Mouse (Mus musculus) heart, adult 11 months (tissue): ENCODE measurements at regions not wholly inside any gene's neighbourhood (a gene's known extent, or its start where the extent isn't known, plus 50 kb on each side); places are given as distances from the start of the nearest gene placed in this dataset.
A peak's percentile ranks its signal among the peaks of the same experiment; 100 is the strongest.

Experiments
- DNase-seq: peaks from one replicate; pipeline ENCODE4 v3.0.0; 2022

DNA sequence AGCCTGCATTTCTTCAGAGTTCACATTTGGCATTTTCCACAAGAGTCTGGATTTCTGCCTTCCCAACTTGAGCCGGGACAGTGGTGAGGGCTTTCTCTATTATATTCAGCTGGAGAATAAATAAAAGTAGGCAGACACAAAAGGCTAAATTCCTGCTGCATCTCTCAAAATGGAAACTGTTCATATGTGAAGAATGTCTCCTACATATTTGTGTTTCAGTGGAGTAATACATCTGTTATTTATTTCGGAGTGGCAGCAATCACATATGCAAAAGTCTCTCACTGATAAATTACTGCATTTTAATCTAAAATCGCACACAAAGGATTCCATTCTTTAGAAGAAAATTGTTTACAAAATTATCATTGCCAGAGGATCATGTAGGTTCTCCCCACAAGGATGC lies 230.9 kb upstream of the Tank start:
- DNase-seq: no peak

DNA sequence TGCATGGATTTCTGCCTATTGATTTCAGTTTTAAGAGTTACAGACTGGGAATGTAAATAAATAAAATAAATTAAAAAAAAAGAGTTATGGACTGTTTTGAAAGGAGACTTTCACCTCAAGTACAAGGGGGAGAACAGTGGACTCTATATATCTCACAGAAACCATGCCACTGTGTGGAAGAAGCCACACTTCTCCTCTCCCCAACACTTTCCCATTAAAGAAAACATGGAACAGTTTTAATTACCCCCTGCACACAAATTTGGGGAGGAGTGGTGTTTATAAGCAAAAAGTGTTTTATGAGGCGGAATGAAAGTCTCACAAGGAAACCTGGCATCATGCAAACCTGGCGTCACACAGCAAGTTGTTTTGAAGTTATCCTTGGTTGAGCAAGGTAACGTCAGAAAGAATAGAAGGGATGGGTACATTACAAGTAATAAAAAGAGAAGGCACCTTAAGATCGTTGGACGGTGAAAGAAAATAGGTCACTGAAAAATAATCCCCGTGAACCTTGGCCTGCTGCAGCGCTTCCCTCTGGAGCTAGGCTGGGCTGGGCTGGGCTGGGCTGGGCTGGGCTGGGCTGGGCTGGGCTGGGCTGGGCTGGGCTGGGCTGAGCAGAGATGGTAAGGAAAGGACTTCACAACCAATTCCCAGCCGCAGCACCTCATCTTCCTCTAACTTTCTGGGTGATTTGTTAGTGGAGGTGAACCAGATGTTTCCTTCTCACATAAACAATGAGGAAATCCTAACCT lies 232.2 kb upstream of the Tank start:
- no peak for DNase-seq

DNA sequence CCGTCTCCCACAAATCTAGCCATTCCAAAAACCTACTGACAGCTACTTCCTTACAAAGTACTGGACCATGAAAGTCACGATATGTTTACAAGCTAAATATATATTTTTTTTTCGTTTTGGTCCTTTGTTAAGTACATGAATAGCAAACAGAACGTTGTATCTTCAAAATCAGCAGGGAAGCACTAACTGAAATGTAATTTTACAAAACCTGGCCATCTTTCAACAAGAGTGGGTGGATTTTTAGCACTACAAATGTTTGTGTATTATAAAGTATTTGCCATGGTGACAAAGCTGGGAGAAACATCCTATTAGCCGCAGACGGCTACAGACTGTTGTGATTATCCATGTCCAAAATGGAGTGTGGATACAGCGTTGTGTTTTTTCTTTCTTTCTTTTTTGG lies 233.1 kb upstream of the Tank start:
- no peak for DNase-seq

- peak; percentile 88 for DNase-seq
Measured at GRCm38 (mm10) chr2:61344556-61345131, 233.7 kb upstream of the Tank start.

DNA sequence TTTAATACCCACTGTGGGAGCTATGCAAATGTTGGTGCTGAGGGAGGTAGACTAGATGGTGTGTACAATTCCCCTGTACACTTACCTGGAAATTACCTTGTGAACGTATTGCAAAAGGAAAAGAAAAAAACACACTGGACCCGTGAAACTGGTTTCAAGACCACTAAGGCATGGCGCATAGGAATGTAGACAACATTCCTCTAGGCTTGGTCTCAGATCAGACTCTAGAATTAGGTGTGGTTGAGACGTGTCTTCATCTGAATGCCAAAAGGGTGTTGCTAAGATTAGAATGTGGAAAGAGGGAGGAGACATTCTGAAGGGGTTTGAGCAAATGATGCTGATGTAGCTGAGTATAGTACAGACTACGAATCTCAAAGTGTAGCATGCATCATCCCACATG lies 237.1 kb upstream of the Tank start:
- DNase-seq: no peak

- DNase-seq: no peak
Measured at GRCm38 (mm10) chr2:61319226-61319625, 259.2 kb upstream of the Tank start.

DNA sequence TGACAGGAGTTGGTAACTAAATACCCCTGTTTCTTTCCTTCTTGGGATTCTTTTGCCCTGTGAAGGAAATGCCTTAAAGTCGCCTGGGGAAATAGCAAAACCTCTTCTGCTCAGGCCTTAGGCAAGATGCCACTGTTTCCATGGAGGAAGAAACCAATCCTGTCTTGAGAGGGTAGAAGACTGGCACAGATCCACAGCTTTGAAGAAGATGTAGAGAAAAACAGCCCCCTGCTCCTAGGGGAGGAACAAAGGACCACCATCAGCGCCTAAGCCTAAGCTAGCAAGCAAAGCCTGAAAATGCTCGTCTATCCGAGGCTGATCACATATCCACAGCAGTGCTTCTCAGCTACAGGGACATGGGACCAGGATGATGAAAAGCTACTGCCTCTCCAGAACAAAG lies 268.0 kb upstream of the Tank start:
- DNase-seq: peak; percentile 42

GRCm38 (mm10) chr2:61309219-61309618 lies 269.2 kb upstream of the Tank start:
- no peak for DNase-seq

GRCm38 (mm10) chr2:61297135-61297534 lies 281.2 kb upstream of the Tank start:
- DNase-seq: peak; percentile 88

DNA sequence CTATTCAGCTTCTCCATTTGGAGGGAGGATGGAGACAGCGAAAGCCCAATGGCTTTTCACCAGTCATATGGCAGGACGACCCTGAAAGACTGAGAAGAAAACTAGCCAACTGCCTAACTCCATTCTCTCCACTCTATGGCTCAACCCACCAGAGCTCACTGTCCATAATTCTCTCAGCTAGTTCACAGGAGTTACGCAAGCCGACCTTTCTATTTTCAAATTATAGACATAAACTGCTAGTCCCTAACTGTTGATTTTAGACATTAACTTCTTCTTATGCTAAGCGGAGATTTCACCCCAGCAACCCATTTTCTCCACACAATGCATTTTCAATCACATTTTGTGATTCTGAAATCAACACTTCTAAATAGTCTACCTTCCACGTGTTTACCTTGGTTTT lies 281.8 kb upstream of the Tank start:
- DNase-seq: peak; percentile 50

GRCm38 (mm10) chr2:61295261-61295964 lies 283.0 kb upstream of the Tank start:
- DNase-seq: peak; percentile 98

- DNase-seq: peak; percentile 31
Measured at GRCm38 (mm10) chr2:61288246-61288645, 290.1 kb upstream of the Tank start.

DNA sequence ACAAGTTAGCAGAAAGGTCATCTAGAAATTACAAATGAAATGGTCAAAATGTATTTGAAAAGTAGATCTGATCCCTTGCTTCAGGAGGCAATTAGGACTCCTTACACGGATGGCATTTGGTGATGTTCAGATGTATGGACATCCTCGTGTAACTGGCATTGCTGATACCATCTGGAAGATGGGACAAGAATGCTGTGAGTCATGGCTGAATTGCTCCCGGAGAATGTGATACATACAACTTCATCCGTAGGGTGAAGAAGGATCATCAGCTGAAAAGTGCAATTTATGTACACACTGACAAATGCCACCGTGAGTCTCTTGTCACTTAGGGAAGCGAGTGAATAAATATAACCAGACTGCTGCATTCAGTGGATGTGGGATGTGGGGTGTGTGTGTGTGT lies 293.7 kb upstream of the Tank start:
- peak; percentile 14 for DNase-seq

DNA sequence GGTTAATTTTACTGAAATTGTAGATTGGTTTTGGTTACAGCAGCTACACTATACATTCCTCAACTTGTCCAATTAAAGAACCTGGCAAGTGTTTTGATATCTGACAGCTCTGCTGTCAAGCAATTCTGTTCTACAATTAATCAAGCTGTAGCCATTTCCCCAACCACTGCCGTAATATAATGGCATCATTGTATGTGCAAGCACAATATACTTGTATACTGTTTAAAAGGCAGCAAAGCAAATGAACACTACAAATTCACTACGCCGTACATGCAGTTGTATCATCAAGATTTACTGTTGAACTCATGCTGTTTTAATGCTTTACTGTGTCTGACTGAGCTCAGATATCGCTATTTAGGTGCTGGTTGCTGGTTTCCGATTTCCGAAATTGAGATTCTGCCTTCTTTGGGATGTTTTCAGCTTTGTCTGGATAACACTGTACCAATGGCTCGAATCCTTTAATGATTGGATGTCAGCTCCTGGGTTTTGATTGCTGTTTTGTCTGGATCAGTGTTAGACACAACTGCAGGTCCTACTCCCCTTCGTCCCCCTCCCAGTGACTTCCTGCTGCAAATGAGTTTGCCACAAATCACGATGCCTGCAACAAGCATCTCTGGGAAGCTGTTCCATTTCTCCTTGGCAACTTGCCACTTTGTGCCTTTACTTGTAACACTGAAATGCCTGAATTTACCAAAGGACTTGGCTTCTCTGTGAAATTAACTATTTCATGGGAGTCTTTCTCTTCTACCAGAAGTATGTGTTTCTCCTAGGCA lies 294.4 kb upstream of the Tank start:
- peak; percentile 76 for DNase-seq

DNA sequence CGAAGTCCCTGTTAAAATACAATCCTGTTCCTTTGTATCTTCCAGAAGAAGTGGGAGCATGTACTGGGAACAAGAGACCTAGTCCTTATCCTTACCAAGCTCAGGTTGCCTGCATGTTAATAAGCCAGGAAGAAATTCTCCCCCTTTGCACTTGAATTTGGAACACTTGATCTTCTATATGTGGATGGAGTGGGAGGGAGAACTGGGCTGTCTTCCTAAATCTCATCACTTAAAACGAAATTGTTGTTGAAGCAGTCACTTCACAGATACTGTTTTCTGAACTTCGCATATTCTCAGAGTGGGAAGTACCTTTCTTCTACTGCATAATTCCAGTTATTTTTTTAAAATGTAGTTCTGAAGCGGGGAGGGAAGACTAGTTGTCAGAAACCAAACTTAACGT lies 305.7 kb upstream of the Tank start:
- DNase-seq: no peak

- no peak for DNase-seq
Measured at GRCm38 (mm10) chr2:61267706-61268105, 304.7 kb upstream of the Rbms1 start.

GRCm38 (mm10) chr2:61250068-61250800 lies 287.2 kb upstream of the Rbms1 start:
- DNase-seq: no peak

GRCm38 (mm10) chr2:61247956-61248355 lies 285.0 kb upstream of the Rbms1 start:
- no peak for DNase-seq

DNA sequence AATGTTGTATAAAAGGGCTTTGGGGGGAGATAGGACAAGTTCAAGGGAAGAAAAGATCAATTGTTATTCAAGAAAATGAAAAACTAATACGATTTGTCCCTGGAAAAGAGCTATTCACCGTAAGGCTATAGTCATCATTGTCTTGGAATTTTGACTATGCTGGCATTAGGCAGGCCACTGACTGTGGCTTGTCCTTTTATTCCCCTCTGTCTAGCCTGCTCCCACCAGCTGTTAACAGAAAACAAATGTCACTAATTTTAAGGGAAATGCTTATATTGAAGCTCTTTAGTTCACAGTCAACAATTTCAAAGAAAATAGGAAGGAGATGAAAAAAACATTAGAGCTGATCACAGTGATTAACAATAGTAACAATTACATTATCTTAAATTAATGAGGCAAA lies 284.3 kb upstream of the Rbms1 start:
- no peak for DNase-seq

DNA sequence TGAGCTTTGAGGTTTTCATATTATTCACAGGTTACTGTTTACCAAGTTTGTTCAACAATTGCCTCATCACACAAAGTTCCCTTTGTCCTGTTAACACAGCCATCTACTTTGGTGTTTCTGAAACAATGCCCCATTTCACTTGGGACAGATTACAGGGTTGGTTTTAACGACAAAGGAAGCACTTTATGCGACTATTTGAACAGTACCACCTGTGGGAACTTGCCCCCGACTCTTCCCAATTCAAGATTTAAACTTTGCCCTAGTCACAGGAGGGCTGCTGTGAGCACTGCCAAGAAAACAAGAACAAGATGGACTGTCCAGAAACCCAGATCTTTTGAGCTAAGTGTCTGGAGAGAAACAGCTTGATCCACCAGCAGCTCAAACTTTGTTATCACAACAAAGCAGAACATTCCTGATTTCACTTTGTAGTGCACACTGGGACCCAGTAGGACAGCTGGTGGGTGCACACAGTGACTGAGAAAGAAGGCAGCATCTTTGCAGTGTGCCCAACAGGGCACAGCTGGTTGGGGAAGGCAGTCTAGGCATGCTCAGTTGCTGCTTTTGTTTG lies 283.8 kb upstream of the Rbms1 start:
- DNase-seq: peak; percentile 89

DNA sequence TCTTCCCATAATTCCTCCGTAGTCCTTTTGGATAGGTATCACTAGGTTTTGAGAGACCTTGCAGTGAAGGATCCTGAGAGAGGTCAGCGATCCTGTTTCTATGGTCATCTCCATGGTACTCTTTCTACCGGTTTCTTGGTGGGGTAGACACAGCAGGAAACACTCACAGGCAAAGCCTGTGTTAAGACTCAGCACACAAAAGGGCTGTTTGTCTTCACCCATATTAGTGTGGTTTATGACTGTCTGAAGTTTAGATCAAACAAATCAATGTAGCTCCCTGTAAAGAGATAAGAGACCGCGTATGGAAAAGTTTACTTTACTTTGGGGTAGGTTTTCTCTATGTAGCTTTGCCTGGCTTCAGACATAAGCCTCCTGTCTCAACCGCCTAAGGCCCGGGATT lies 282.5 kb upstream of the Rbms1 start:
- DNase-seq: no peak

DNA sequence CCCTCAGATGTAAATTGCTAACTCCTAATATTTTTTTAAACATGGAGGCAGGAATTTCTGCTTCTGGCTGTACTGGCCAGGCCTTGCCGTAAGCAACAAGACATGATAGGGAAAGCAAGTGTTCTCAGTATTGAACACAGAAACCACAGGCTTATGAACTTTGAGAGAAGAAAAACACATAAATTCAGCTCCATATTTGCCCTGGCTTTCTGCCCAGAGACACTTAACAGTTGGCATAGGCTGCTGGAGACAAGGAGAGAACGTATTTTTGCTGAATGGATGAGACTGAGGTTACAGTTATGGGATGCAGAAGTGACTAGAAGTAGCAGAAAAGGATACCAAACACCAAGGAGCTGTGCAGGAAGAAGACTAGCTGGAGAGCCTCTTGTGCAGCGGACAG lies 258.7 kb upstream of the Rbms1 start:
- peak; percentile 73 for DNase-seq
